Mouse (Mus musculus): ENCODE measurements around the gene Rab7b. TPM values are rescaled to one million over a fixed set of nuclear protein-coding genes. Genes with fewer than 3 reads are reported as not detected.

The Rab7b gene
- polyA plus RNA-seq, 1 experiment from 2014 or later, result 0.53 TPM

GRCm38 (mm10) chr1:131701391-131701790 is 12.9 kb downstream of the Rab7b start:
- DNase-seq (ENCODE audit: low spot score), result no peak
- 79% methylated on average over 5 of the region's 5 CpGs for WGBS
- no peak overlapping the region for H3K9ac ChIP-seq (ENCODE audit: low read depth, low read length)

GRCm38 (mm10) chr1:131702094-131702766 is 13.7 kb downstream of the Rab7b start:
- H3K4me2 ChIP-seq, result no peak overlapping the region
- ATAC-seq (replicated peaks; ENCODE audit: low FRiP score) (no peak), DNase-seq (ENCODE audit: low spot score) (no peak)
- H3K36me3 ChIP-seq (ENCODE audit: control insufficient read depth, insufficient read depth, low read length), result no peaks in the 10 kb centered on the region
- 54% methylated on average over 8 of the region's 8 CpGs for WGBS
- H3K27me3 ChIP-seq (replicated peaks; ENCODE audit: control insufficient read depth, insufficient read depth, low read length), result no peaks in the 10 kb centered on the region
- no peak overlapping the region for H3K9ac ChIP-seq (ENCODE audit: low read depth, low read length)
- no peaks in the 10 kb centered on the region for H3K9me3 ChIP-seq (ENCODE audit: control insufficient read depth, low read length)
- no peak overlapping the region for H3K4me3 ChIP-seq (ENCODE audit: low read depth, low read length)
- H3K4me1 ChIP-seq (replicated peaks; ENCODE audit: control insufficient read depth, insufficient read depth, low read length), result no peaks in the 10 kb centered on the region
- no peak overlapping the region for H3K27ac ChIP-seq (ENCODE audit: low read depth, low read length)

More at GRCm38 (mm10) chr1:131701391-131701790, 12.9 kb downstream of the Rab7b start:
- H3K4me3 ChIP-seq (ENCODE audit: low read depth, low read length), result no peak overlapping the region
- H3K36me3 ChIP-seq (ENCODE audit: control insufficient read depth, insufficient read depth, low read length), result no peaks in the 10 kb centered on the region
- ATAC-seq (replicated peaks; ENCODE audit: low FRiP score), result no peak
- H3K4me1 ChIP-seq (replicated peaks; ENCODE audit: control insufficient read depth, insufficient read depth, low read length), result no peaks in the 10 kb centered on the region
- H3K27ac ChIP-seq (ENCODE audit: low read depth, low read length), result no peak overlapping the region
- no peaks in the 10 kb centered on the region for H3K9me3 ChIP-seq (ENCODE audit: control insufficient read depth, low read length)
- no peaks in the 10 kb centered on the region for H3K27me3 ChIP-seq (replicated peaks; ENCODE audit: control insufficient read depth, insufficient read depth, low read length)
- no peak overlapping the region for H3K4me2 ChIP-seq

- Histone ChIP-seq H3K27ac (ENCODE audit: low read depth, low read length) (no peak overlapping the region), H3K27me3 (replicated peaks; ENCODE audit: control insufficient read depth, insufficient read depth, low read length) (no peaks in the 10 kb centered on the region), H3K4me2 (no peak overlapping the region), H3K4me3 (ENCODE audit: low read depth, low read length) (no peak overlapping the region), H3K4me1 (replicated peaks; ENCODE audit: control insufficient read depth, insufficient read depth, low read length) (no peaks in the 10 kb centered on the region), H3K9me3 (ENCODE audit: control insufficient read depth, low read length) (no peaks in the 10 kb centered on the region), H3K9ac (ENCODE audit: low read depth, low read length) (no peak overlapping the region), H3K36me3 (ENCODE audit: control insufficient read depth, insufficient read depth, low read length) (no peaks in the 10 kb centered on the region)
- WGBS, result 82% methylated on average over 2 of the region's 2 CpGs
- ATAC-seq (replicated peaks; ENCODE audit: low FRiP score) (no peak), DNase-seq (ENCODE audit: low spot score) (no peak)
Observed at GRCm38 (mm10) chr1:131703482-131703881, 15.0 kb downstream of the Rab7b start.

- DNase-seq (ENCODE audit: low spot score) (no peak), ATAC-seq (replicated peaks; ENCODE audit: low FRiP score) (no peak)
- Histone ChIP-seq H3K4me1 (replicated peaks; ENCODE audit: control insufficient read depth, insufficient read depth, low read length) (no peaks in the 10 kb centered on the region), H3K4me2 (no peak overlapping the region), H3K9me3 (ENCODE audit: control insufficient read depth, low read length) (no peaks in the 10 kb centered on the region), H3K27me3 (replicated peaks; ENCODE audit: control insufficient read depth, insufficient read depth, low read length) (no peaks in the 10 kb centered on the region), H3K36me3 (ENCODE audit: control insufficient read depth, insufficient read depth, low read length) (no peaks in the 10 kb centered on the region), H3K27ac (ENCODE audit: low read depth, low read length) (no peak overlapping the region), H3K4me3 (ENCODE audit: low read depth, low read length) (no peak overlapping the region), H3K9ac (ENCODE audit: low read depth, low read length) (no peak overlapping the region)
- 20% methylated on average over 4 of the region's 4 CpGs for WGBS
Observed at GRCm38 (mm10) chr1:131708338-131708737, 19.8 kb downstream of the Rab7b start.

GRCm38 (mm10) chr1:131711518-131711917 is 23.0 kb downstream of the Rab7b start:
- Histone ChIP-seq H3K4me1 (replicated peaks; ENCODE audit: control insufficient read depth, insufficient read depth, low read length) (no peaks in the 10 kb centered on the region), H3K4me3 (ENCODE audit: low read depth, low read length) (no peak overlapping the region), H3K9me3 (ENCODE audit: control insufficient read depth, low read length) (no peaks in the 10 kb centered on the region), H3K27me3 (replicated peaks; ENCODE audit: control insufficient read depth, insufficient read depth, low read length) (no peaks in the 10 kb centered on the region), H3K27ac (ENCODE audit: low read depth, low read length) (no peak overlapping the region), H3K4me2 (no peak overlapping the region), H3K36me3 (ENCODE audit: control insufficient read depth, insufficient read depth, low read length) (no peaks in the 10 kb centered on the region), H3K9ac (ENCODE audit: low read depth, low read length) (no peak overlapping the region)
- WGBS, result 76% methylated on average over 10 of the region's 10 CpGs
- no peak for DNase-seq (ENCODE audit: low spot score)
- ATAC-seq (replicated peaks; ENCODE audit: low FRiP score), result no peak

GRCm38 (mm10) chr1:131712386-131712785 is 23.9 kb downstream of the Rab7b start:
- H3K27ac ChIP-seq (ENCODE audit: low read depth, low read length), result no peak overlapping the region
- H3K9ac ChIP-seq (ENCODE audit: low read depth, low read length), result no peak overlapping the region
- no peaks in the 10 kb centered on the region for H3K9me3 ChIP-seq (ENCODE audit: control insufficient read depth, low read length)
- DNase-seq (ENCODE audit: low spot score), result peak; percentile 53
- 25% methylated on average over 2 of the region's 2 CpGs for WGBS
- no peaks in the 10 kb centered on the region for H3K4me1 ChIP-seq (replicated peaks; ENCODE audit: control insufficient read depth, insufficient read depth, low read length)
- no peak overlapping the region for H3K4me2 ChIP-seq
- no peaks in the 10 kb centered on the region for H3K27me3 ChIP-seq (replicated peaks; ENCODE audit: control insufficient read depth, insufficient read depth, low read length)
- H3K36me3 ChIP-seq (ENCODE audit: control insufficient read depth, insufficient read depth, low read length), result no peaks in the 10 kb centered on the region
- ATAC-seq (replicated peaks; ENCODE audit: low FRiP score), result no peak
- no peak overlapping the region for H3K4me3 ChIP-seq (ENCODE audit: low read depth, low read length)

GRCm38 (mm10) chr1:131714388-131715337 is 26.2 kb downstream of the Rab7b start:
- Histone ChIP-seq H3K9me3 (ENCODE audit: control insufficient read depth, low read length) (no peaks in the 10 kb centered on the region), H3K27ac (ENCODE audit: low read depth, low read length) (no peak overlapping the region), H3K4me2 (no peak overlapping the region), H3K36me3 (ENCODE audit: control insufficient read depth, insufficient read depth, low read length) (no peaks in the 10 kb centered on the region), H3K27me3 (replicated peaks; ENCODE audit: control insufficient read depth, insufficient read depth, low read length) (no peaks in the 10 kb centered on the region), H3K4me1 (replicated peaks; ENCODE audit: control insufficient read depth, insufficient read depth, low read length) (no peaks in the 10 kb centered on the region), H3K9ac (ENCODE audit: low read depth, low read length) (no peak overlapping the region), H3K4me3 (ENCODE audit: low read depth, low read length) (no peak overlapping the region)
- ATAC-seq (replicated peaks; ENCODE audit: low FRiP score), result no peak
- DNase-seq (ENCODE audit: low spot score), result no peak
- WGBS, result 69% methylated on average over 20 of the region's 20 CpGs

- Histone ChIP-seq H3K36me3 (ENCODE audit: control insufficient read depth, insufficient read depth, low read length) (no peaks in the 10 kb centered on the region), H3K4me1 (replicated peaks; ENCODE audit: control insufficient read depth, insufficient read depth, low read length) (no peaks in the 10 kb centered on the region), H3K4me3 (ENCODE audit: low read depth, low read length) (no peak overlapping the region), H3K9ac (ENCODE audit: low read depth, low read length) (no peak overlapping the region), H3K4me2 (no peak overlapping the region), H3K27me3 (replicated peaks; ENCODE audit: control insufficient read depth, insufficient read depth, low read length) (no peaks in the 10 kb centered on the region), H3K9me3 (ENCODE audit: control insufficient read depth, low read length) (no peaks in the 10 kb centered on the region), H3K27ac (ENCODE audit: low read depth, low read length) (no peak overlapping the region)
- DNase-seq (ENCODE audit: low spot score) (no peak), ATAC-seq (replicated peaks; ENCODE audit: low FRiP score) (no peak)
- 73% methylated on average over 16 of the region's 16 CpGs for WGBS
Observed at GRCm38 (mm10) chr1:131718952-131719694, 30.6 kb downstream of the Rab7b start.
